Mouse (Mus musculus): ENCODE results near the gene Atg10.

DNA sequence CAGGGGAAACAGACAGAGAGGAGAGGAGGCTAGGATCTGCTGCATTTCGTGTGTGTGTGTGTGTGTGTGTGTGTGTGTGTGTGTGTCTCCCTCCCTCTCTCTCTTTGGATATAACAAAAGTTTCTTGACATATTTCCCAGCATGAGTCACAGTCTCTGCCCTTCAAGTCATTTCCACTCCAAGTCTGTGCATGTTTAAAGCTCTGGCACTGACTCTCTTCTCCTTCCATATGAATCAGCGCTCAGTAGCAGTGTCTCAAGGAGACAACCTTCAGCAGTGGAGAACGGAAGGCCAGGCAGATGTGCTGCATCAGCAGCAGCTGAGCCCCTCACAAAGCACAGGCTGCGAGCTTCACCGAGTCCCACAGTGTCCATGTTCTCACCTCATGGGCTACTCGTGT, 58.6 kb downstream of the Atg10 start:
- TF ChIP-seq CTCF (IDR thresholded peaks at IDR 0.05; ENCODE audit: low read depth) (no peak), EP300 (IDR thresholded peaks at IDR 0.05; ENCODE audit: low read depth) (no peak)
